Mouse (Mus musculus) ES-Bruce4 (cell line): ENCODE measurements around the gene Gm10715. TPM values are rescaled to one million over a fixed set of nuclear protein-coding genes. Genes with fewer than 3 reads are reported as not detected.
"Not testable (repeated sequence)": the region's sequence is repeated elsewhere in the genome, so short reads cannot be mapped to it uniquely, and the experiment has no call there.

Source experiments
- H3K27ac ChIP-seq: 2 replicates; pipeline ENCODE4 v1.5.1; 2012; ENCODE audit warnings: low read length, inconsistent platforms; ENCODE audit not compliant: insufficient read depth
- H3K27me3 ChIP-seq: 2 replicates; pipeline ENCODE4 v1.6.1; 2012; ENCODE audit warnings: mild to moderate bottlenecking, low read length, inconsistent platforms; ENCODE audit not compliant: control insufficient read depth, poor library complexity, insufficient read depth, severe bottlenecking
- H3K36me3 ChIP-seq: 2 replicates; pipeline ENCODE4 v1.6.1; 2012; ENCODE audit warnings: inconsistent platforms, mild to moderate bottlenecking, low read length, moderate library complexity; ENCODE audit not compliant: control insufficient read depth, poor library complexity, insufficient read depth, severe bottlenecking
- H3K4me1 ChIP-seq: one replicate; pipeline ENCODE4 v1.8.1; 2011; ENCODE audit warnings: low read length; ENCODE audit not compliant: control insufficient read depth, insufficient read depth
- H3K4me3 ChIP-seq: 2 replicates; pipeline ENCODE4 v1.5.1; 2011; ENCODE audit warnings: low read depth, mild to moderate bottlenecking, low read length
- H3K9ac ChIP-seq: 2 replicates; pipeline ENCODE4 v1.6.1; 2012; ENCODE audit warnings: low read depth, mild to moderate bottlenecking, inconsistent platforms; ENCODE audit not compliant: poor library complexity, severe bottlenecking
- H3K9me3 ChIP-seq: replicated peaks from 2 replicates; pipeline ENCODE4 v1.6.1; 2012; ENCODE audit warnings: mild to moderate bottlenecking, low read length, inconsistent platforms; ENCODE audit not compliant: control insufficient read depth, poor library complexity, insufficient read depth, severe bottlenecking
- polyA plus RNA-seq: library from polyadenylated mRNA; stranded (reverse); fragments of >200 nt; gene quantifications from 2 replicates; pipeline ENCODE4 v1.2.4, GENCODE M21; 2011; ENCODE audit warnings: low read depth; ENCODE audit not compliant: missing spikeins, insufficient read depth, insufficient read length

Gene Gm10715
- polyA plus RNA-seq, 1 experiment = not detected

- not testable (repeated sequence) for H3K9ac ChIP-seq, H3K9me3 ChIP-seq, H3K27ac ChIP-seq, H3K36me3 ChIP-seq, H3K4me1 ChIP-seq, H3K4me3 ChIP-seq, H3K27me3 ChIP-seq
These were observed 12.6 kb upstream of the Gm10715 start for GRCm38 (mm10) chr9:3023985-3024648.

- not testable (repeated sequence) for H3K36me3 ChIP-seq, H3K9ac ChIP-seq, H3K4me3 ChIP-seq, H3K4me1 ChIP-seq, H3K9me3 ChIP-seq, H3K27ac ChIP-seq, H3K27me3 ChIP-seq
These were observed 11.7 kb upstream of the Gm10715 start, which contains the start of gene Gm10717 for GRCm38 (mm10) chr9:3024912-3025467. Gene Gm10717 (plus strand): TSS chr9:3025417.

GRCm38 (mm10) chr9:3025653-3026052 is 11.0 kb upstream of the Gm10715 start:
- not testable (repeated sequence) for H3K9me3 ChIP-seq, H3K27ac ChIP-seq, H3K27me3 ChIP-seq, H3K4me1 ChIP-seq, H3K4me3 ChIP-seq, H3K9ac ChIP-seq, H3K36me3 ChIP-seq

DNA sequence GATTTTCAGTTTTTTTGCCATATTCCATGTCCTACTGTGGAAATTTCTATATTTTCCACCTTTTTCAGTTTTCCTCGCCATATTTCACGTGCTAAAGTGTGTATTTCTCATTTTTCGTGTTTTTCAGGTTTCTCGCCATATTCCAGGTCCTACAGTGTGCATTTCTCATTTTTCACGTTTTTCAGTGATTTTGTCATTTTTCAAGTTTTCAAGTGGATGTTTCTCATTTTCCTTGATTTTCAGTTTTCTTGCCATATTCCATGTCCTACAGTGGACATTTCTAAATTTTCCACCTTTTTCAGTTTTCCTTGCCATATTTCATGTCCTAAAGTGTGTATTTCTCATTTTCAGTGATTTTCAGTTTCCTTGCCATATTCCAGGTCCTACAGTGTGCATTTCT is 10.5 kb upstream of the Gm10715 start:
- H3K36me3 ChIP-seq, H3K9ac ChIP-seq, H3K4me3 ChIP-seq, H3K27me3 ChIP-seq, H3K27ac ChIP-seq, H3K9me3 ChIP-seq, H3K4me1 ChIP-seq: not testable (repeated sequence)

DNA sequence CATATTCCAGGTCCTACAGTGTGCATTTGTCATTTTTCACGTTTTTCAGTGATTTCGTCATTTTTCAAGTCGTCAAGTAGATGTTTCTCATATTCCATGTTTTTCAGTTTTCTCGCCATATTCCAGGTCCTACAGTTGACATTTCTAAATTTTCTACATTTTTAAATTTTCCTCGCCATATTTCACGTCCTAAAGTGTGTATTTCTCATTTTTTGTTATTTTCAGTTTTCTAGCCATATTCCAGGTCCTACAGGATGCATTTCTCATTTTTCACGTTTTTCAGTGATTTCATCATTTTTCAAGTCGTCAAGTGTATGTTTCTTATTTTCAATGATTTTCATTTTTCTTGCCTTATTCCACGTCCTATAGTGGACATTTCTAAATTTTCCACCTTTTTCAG is 9.9 kb upstream of the Gm10715 start:
- not testable (repeated sequence) for H3K27ac ChIP-seq, H3K36me3 ChIP-seq, H3K4me1 ChIP-seq, H3K4me3 ChIP-seq, H3K27me3 ChIP-seq, H3K9ac ChIP-seq, H3K9me3 ChIP-seq

GRCm38 (mm10) chr9:3027200-3027599 is 9.5 kb upstream of the Gm10715 start:
- not testable (repeated sequence) for H3K4me3 ChIP-seq, H3K27ac ChIP-seq, H3K9ac ChIP-seq, H3K4me1 ChIP-seq, H3K27me3 ChIP-seq, H3K9me3 ChIP-seq, H3K36me3 ChIP-seq

GRCm38 (mm10) chr9:3029276-3030000 is 7.2 kb upstream of the Gm10715 start:
- not testable (repeated sequence) for H3K9me3 ChIP-seq, H3K36me3 ChIP-seq, H3K4me3 ChIP-seq, H3K27me3 ChIP-seq, H3K9ac ChIP-seq, H3K4me1 ChIP-seq, H3K27ac ChIP-seq

DNA sequence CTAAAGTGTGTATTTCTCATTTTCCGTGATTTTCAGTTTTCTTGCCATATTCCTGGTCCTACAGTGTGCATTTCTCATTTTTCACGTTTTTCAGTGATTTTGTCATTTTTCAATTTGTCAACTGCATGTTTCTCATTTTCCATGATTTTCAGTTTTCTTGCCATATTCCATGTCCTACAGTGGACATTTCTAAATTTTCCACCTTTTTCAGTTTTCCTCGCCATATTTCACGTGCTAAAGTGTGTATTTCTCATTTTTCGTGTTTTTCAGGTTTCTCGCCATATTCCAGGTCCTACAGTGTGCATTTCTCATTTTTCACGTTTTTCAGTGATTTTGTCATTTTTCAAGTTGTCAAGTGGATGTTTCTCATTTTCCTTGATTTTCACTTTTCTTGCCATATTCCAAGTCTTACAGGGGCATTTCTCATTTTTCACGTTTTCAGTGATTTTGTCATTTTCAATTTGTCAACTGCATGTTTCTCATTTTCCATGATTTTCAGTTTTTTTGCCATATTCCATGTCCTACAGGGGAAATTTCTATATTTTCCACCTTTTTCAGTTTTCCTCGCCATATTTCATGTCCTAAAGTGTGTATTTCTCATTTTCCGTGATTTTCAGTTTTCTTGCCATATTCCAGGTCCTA is 5.9 kb upstream of the Gm10715 start:
- H3K36me3 ChIP-seq, H3K9ac ChIP-seq, H3K9me3 ChIP-seq, H3K4me3 ChIP-seq, H3K27ac ChIP-seq, H3K27me3 ChIP-seq, H3K4me1 ChIP-seq: not testable (repeated sequence)

- H3K9ac ChIP-seq, H3K36me3 ChIP-seq, H3K4me1 ChIP-seq, H3K4me3 ChIP-seq, H3K27me3 ChIP-seq, H3K9me3 ChIP-seq, H3K27ac ChIP-seq: not testable (repeated sequence)
These were observed 2.4 kb upstream of the Gm10715 start, which contains the start of gene Gm17535 for GRCm38 (mm10) chr9:3034299-3034698. Gene Gm17535 (plus strand): TSS chr9:3034599.
